Mouse (Mus musculus) bone marrow macrophage, adult 2 months (primary cell): ENCODE data around the gene Gm17018. TPM values are rescaled to one million over a fixed set of nuclear protein-coding genes. Genes with fewer than 3 reads are reported as not detected.

Experiments
- H3K27ac ChIP-seq: 2 replicates; pipeline ENCODE4 v1.5.1; 2012; ENCODE audit warnings: low read depth, low read length; ENCODE audit not compliant: insufficient read depth
- H3K4me1 ChIP-seq: 2 replicates; pipeline ENCODE4 v1.6.1; 2012; ENCODE audit warnings: low read length; ENCODE audit not compliant: control insufficient read depth, insufficient read depth
- H3K4me3 ChIP-seq: 2 replicates; pipeline ENCODE4 v1.5.1; 2012; ENCODE audit warnings: mild to moderate bottlenecking, low read length, moderate library complexity; ENCODE audit not compliant: insufficient read depth
- CTCF ChIP-seq: IDR thresholded peaks from 2 replicates; pipeline ENCODE4 v1.5.1; 2012; ENCODE audit warnings: low read depth, mild to moderate bottlenecking, low read length, moderate library complexity
- POLR2A ChIP-seq: IDR thresholded peaks from 2 replicates; pipeline ENCODE4 v1.6.1; 2012; ENCODE audit warnings: mild to moderate bottlenecking, low read depth, low read length, borderline replicate concordance
- polyA plus RNA-seq: library from polyadenylated mRNA; stranded (reverse); fragments of >200 nt; gene quantifications from 2 replicates; pipeline ENCODE4 v1.2.4, GENCODE M21; 2012; ENCODE audit not compliant: missing spikeins, insufficient read depth, insufficient read length

Gm17018 gene
- polyA plus RNA-seq, 1 experiment, result 35.3 TPM

- Histone ChIP-seq H3K4me1 (peaks cover 19% of the 10 kb centered on the region), H3K4me3 (peak overlapping the region; percentile 19; the same call in 1 of the 2 replicates), H3K27ac (peak overlapping the region; percentile 35; the same call in 1 of the 2 replicates)
- TF ChIP-seq CTCF (no peak), POLR2A (no peak)
These were observed 15.2 kb downstream of the Gm17018 start for GRCm38 (mm10) chr19:45575632-45576001.

GRCm38 (mm10) chr19:45577141-45577750 lies 16.8 kb downstream of the Gm17018 start:
- no peak for TF ChIP-seq CTCF
- TF ChIP-seq POLR2A, result no peak
- no peak overlapping the region for H3K27ac ChIP-seq

GRCm38 (mm10) chr19:45578976-45579375 lies 18.6 kb downstream of the Gm17018 start:
- Histone ChIP-seq H3K4me1 (peaks cover 27% of the 10 kb centered on the region), H3K4me3 (no peak overlapping the region), H3K27ac (no peak overlapping the region)
- TF ChIP-seq POLR2A (no peak), CTCF (no peak)

More at GRCm38 (mm10) chr19:45577141-45577750, 16.8 kb downstream of the Gm17018 start:
- peaks cover 23% of the 10 kb centered on the region for H3K4me1 ChIP-seq
- H3K4me3 ChIP-seq, result no peak overlapping the region

GRCm38 (mm10) chr19:45579416-45579815 lies 19.0 kb downstream of the Gm17018 start:
- no peak for TF ChIP-seq POLR2A
- no peak for TF ChIP-seq CTCF
- H3K4me1 ChIP-seq, result peaks cover 29% of the 10 kb centered on the region
- no peak overlapping the region for H3K4me3 ChIP-seq
- H3K27ac ChIP-seq, result no peak overlapping the region

GRCm38 (mm10) chr19:45580235-45580634 lies 19.8 kb downstream of the Gm17018 start:
- Histone ChIP-seq H3K4me1 (peaks cover 26% of the 10 kb centered on the region), H3K27ac (no peak overlapping the region), H3K4me3 (no peak overlapping the region)
- no peak for TF ChIP-seq POLR2A
- TF ChIP-seq CTCF, result no peak

- Histone ChIP-seq H3K4me1 (peaks cover 28% of the 10 kb centered on the region), H3K4me3 (no peak overlapping the region), H3K27ac (no peak overlapping the region)
- TF ChIP-seq POLR2A (no peak), CTCF (peak; percentile 58)
These were observed 20.8 kb downstream of the Gm17018 start for GRCm38 (mm10) chr19:45581257-45581656.

GRCm38 (mm10) chr19:45582161-45582560 lies 21.7 kb downstream of the Gm17018 start:
- Histone ChIP-seq H3K4me3 (no peak overlapping the region), H3K27ac (no peak overlapping the region), H3K4me1 (peaks cover 36% of the 10 kb centered on the region)
- no peak for TF ChIP-seq POLR2A
- TF ChIP-seq CTCF, result no peak

- H3K4me3 ChIP-seq, result no peak overlapping the region
- TF ChIP-seq CTCF (no peak), POLR2A (no peak)
- no peak overlapping the region for H3K27ac ChIP-seq
- peaks cover 45% of the 10 kb centered on the region for H3K4me1 ChIP-seq
These were observed 22.7 kb downstream of the Gm17018 start for GRCm38 (mm10) chr19:45583136-45583535.

GRCm38 (mm10) chr19:45584856-45585620 lies 24.6 kb downstream of the Gm17018 start:
- Histone ChIP-seq H3K27ac (peak overlapping the region; percentile 21), H3K4me3 (peak overlapping the region; percentile 1; the same call in 1 of the 2 replicates), H3K4me1 (peaks cover 53% of the 10 kb centered on the region)
- no peak for TF ChIP-seq POLR2A
- TF ChIP-seq CTCF, result no peak

- TF ChIP-seq POLR2A (no peak), CTCF (no peak)
- H3K4me1 ChIP-seq, result peaks cover 52% of the 10 kb centered on the region
These were observed 26.4 kb downstream of the Gm17018 start for GRCm38 (mm10) chr19:45586850-45587249.

More at GRCm38 (mm10) chr19:45586850-45587249, 26.4 kb downstream of the Gm17018 start:
- no peak overlapping the region for H3K27ac ChIP-seq
- H3K4me3 ChIP-seq, result no peak overlapping the region
